Mouse (Mus musculus) olfactory bulb, adult 2 months (tissue): ENCODE data around the gene Homer2.

Experiments
- CTCF ChIP-seq: fragments of 200-500 bp; IDR thresholded peaks from 2 replicates; pipeline ENCODE4 v1.5.1; 2012; ENCODE audit warnings: low read depth, mild to moderate bottlenecking, low read length, moderate library complexity; ENCODE audit not compliant: insufficient read depth
- POLR2A ChIP-seq: fragments of 200-500 bp; IDR thresholded peaks from 2 replicates; pipeline ENCODE4 v1.6.1; 2012; ENCODE audit warnings: mild to moderate bottlenecking, low read depth, low read length, moderate library complexity; ENCODE audit not compliant: insufficient read depth

DNA sequence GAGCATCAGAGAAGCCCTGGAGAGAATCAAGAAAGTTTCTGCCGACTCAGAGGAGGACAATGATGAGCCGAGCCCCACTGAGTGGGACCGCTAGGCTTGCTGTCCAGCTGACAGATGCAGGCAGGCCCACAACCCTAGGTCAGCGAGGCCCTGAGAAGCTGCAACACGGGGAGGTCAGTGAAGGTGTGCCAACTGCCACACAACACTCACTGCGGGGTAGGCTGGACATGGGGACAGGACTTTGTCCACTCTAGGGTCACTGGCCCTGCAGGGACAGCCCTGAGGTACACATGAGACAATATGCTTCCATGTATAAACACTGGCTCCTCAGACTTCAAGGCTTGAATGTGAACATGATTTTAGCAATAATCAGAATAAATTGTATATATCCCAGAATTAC, 111.2 kb downstream of the Homer2 start:
- no peak for TF ChIP-seq CTCF
- no peak for TF ChIP-seq POLR2A
